Mouse (Mus musculus) G1E (cell line): ENCODE data around the gene Myh11.

Source experiments
- CTCF ChIP-seq: IDR thresholded peaks from 2 replicates; pipeline ENCODE4 v1.5.1; 2012; ENCODE audit warnings: low read depth, low read length, inconsistent platforms, mixed read lengths
- GATA1 ChIP-seq: IDR thresholded peaks from 2 replicates; pipeline ENCODE4 v1.6.1; 2012; ENCODE audit warnings: borderline replicate concordance, low read length, inconsistent platforms, mixed read lengths
- GATA2 ChIP-seq: IDR thresholded peaks from 2 replicates; pipeline ENCODE4 v1.6.1; 2012; ENCODE audit warnings: low read depth, low read length, inconsistent platforms, borderline replicate concordance
- POLR2AphosphoS5 ChIP-seq: IDR thresholded peaks from 2 replicates; pipeline ENCODE4 v1.6.1; 2012; ENCODE audit warnings: low read depth, low read length, inconsistent platforms; ENCODE audit not compliant: insufficient replicate concordance
- TAL1 ChIP-seq: conservative IDR thresholded peaks from 2 replicates; pipeline ENCODE4 v1.6.1; 2012; ENCODE audit warnings: low read depth, low read length, inconsistent platforms, mixed read lengths

- TF ChIP-seq POLR2AphosphoS5, result no peak
- TF ChIP-seq GATA1, result no peak
- no peak for TF ChIP-seq CTCF
- no peak for TF ChIP-seq TAL1
- no peak for TF ChIP-seq GATA2
These were observed 6.0 kb upstream of the Myh11 start for GRCm38 (mm10) chr16:14297137-14297536.
